Mouse (Mus musculus) gastrocnemius, postnatal 10 days (tissue): ENCODE measurements around the gene Arid5b. TPM values are rescaled to one million over a fixed set of nuclear protein-coding genes. Genes with fewer than 3 reads are reported as not detected.

Source experiments
- DNase-seq: peaks from one replicate; pipeline ENCODE4 v3.0.0; 2021; ENCODE audit warnings: mixed read lengths
- total RNA-seq, 2 experiments: library from RNA; stranded (reverse); gene quantifications; 2 replicates each; pipeline ENCODE4 v1.2.3; 2021

The Arid5b gene
- total RNA-seq, 2 experiments from 2014 or later: 24.8 to 30.5 TPM

GRCm38 (mm10) chr10:68236956-68237455 lies 41.5 kb downstream of the Arid5b start:
- DNase-seq: no peak

DNA sequence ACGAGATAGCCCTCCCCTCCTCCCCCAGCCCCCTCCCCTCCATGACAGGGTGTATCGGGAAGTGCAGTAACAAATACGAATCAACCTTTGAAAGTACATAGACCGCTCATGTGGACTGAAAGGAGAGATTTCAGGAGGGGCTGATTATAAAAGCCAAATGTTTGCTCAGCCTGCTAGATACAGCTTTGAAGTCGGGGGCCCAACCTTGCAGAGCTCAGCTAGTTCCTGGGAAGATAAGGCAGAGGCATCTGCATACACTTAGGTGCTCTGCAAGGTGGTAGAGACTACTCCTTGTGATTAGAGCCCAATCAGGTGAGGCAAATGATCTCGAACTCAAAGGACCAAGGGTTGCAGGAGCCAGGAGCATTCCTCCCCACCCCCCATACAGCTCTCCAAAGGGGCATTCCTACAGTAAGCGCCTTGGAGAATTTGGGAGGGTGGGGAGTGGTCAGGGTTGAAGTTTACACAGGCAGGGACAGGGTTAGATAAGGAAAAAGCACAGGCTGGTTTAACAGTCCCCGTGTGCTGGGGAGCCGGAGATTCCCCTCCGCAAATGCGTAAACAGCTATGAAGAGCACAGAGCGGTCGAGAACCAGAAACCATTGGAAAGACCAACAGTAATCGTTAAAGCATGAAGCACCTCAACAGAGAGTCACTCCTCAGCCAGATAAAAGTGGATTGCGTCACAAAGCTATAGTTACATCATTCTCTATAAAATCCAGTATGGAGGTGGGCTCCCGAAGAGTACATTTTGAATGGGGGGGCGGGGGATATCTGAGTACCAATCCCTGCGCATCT lies 47.0 kb downstream of the Arid5b start:
- DNase-seq: no peak

DNA sequence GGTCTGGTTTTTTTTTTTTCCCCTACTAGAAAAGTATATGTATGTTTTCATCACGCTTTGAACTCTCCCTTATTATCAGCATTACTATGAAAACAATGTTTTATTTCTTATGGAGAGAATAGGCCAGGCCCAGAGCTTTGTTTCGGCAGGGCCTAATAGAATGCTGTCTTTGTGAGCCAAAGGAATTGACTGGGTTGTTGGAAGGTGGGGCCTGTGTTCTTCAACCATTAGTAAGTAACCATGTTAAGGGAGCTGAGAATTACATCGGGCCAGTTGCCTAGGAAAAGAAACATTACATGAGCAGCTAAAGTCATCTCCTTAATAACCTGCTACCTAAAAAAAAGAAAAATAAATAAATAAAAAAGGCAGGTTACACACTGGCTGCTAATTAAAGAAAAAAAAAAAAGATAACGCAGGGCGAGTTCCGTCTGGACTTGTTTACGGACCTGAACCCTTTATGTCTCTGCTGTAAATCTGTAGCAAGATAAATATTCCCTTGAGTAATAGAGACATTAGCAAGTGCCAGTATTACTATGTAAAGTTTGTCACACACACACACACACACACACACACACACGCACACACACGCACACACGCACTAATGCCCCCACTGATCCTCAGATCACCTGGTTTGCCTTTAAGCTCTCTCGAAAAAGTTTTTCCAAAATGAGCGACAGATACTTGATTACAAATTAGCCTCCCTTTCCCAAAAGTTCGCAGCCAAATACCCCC lies 47.7 kb downstream of the Arid5b start:
- no peak for DNase-seq

DNA sequence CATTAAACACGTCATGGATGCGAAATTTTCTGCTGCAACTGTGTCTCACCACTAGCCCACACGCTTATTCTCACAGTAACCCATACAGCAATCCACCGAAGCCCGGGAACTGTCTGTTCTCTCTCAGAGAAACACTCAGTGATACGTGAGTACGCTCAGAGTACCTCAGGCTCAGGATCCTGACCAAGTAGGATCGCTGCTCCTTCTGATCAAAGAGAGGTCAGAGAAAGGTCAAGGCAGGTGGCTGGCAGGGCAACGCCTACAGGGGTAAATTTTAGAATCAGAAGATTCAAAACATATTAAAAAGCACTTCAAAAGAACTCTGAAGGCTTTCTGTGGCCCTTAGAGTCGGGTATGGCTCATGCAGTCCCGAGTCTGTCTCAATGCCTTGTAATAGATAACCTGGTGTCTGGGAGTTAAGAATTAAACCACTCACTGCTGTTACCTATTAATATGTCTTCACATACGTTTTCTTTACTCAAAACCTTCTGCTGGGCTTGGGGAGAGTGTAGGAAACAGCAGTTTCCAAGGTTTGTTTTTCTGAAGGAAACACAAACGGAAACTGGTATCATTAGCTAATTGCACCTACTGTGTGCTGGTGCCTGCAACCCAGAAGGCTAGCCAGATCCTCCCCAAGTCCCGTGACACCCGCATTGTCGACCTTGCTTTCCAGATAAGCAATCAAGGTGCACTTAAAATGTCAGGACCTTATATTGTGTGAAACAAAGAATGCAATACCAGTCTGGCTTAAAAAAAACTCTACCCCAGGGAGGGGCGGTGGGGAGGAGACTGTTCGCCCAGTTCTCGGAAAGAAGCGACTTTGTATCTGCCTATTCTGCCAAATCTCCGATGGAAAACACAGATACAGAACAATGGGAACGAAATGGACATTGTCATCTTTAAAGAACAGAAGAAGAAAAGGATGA lies 48.6 kb downstream of the Arid5b start:
- DNase-seq: no peak

- DNase-seq: no peak
These were observed 55.9 kb downstream of the Arid5b start for GRCm38 (mm10) chr10:68222676-68223075.

DNA sequence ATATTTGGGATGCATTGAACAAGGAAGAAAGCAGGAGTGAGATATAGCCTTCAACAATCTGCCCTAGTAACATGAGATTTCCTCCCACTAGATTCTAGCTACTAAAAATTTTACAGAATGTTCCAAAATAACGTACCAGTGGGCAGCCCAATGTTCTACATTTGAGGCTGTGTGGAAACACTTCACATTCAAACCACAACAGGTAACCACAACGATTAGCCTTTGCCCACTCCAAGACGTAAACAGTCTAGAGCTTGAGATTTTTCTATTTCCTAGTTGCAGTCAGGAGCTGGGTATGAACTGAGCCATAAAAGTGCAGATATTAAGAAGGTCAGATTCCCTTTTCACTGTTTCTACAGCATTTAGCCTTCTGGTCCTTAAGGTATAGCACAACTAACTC lies 56.5 kb downstream of the Arid5b start:
- no peak for DNase-seq

DNA sequence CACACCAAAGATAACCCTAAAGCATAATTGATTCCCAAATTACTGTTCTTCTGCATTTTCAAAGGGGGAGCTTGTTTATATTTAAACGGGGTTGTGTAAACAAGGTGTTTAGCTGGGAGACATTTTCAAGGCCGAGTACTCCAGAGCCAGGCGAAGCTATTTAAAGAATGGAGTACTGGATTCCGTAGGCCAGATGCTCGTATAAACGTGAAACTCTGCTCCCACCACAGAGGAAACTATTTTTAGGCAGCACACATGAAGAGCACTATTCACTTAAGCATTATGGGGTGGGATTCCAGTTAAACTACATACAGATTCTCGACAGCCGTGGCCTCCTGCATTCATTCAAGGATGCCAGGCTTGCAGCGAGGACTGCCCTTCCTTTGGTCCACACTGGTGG lies 59.2 kb downstream of the Arid5b start:
- DNase-seq: no peak

- DNase-seq: no peak
These were observed 59.9 kb downstream of the Arid5b start for GRCm38 (mm10) chr10:68218678-68219077.

- DNase-seq: no peak
These were observed 63.6 kb downstream of the Arid5b start for GRCm38 (mm10) chr10:68214809-68215468.

DNA sequence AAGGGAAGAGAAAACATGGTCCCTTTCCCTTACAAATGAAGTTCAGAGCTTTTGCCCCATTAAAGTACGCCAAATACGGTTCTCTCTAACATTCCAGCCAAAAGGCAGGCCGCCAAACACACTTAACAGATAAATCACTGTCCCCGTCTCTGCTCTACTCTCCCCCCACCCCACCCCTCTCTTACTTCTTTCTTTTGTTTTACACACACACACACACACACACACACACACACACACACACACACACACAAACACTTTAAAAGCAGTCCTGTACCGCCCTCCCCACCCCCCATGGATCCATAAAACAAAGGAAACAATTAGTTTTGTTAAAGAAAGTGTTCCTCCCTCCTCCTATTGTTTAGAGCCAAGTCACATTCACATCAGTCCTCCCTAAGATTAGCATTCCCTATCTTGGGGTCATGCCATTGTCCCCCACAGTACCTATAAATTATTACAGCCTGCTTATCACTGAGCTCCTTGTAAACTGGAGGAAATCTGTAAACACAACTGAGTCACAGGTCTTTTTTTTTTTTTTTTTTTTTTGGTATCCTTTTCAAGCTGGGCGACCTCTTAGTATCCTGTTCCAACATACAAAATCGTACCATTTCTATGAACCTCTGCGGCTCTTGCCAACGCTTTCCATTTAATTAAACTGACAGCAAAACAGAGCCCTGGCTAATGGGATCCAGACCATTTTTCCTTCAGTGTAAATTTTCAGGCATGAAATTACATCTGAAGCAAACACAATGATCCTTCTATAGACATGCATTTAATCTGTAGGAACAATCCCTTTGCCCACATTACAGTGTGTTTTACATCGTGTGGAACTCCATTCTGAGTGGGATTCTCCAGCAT lies 66.3 kb downstream of the Arid5b start:
- DNase-seq: peak; percentile 43

DNA sequence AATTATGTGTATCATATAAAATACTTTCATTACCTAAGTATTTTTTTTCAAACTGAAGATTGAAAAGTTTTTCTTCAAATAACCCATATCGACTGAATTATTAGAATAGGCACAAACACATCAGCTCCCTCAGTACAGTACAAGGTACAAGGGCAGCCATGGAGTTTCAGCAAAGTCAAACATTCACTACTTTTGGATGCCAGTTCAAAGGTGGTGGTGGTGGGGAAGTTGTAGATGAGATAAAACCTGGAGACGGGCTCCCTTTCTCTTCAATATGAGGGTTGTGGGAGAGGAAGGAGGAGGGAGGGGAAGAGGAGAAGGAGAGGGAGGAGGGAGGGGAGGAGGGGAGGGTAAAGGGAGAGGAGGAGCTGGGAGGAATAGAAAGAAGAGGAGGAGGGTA lies 67.0 kb downstream of the Arid5b start:
- no peak for DNase-seq

- no peak for DNase-seq
These were observed 68.4 kb downstream of the Arid5b start for GRCm38 (mm10) chr10:68210025-68210642.

GRCm38 (mm10) chr10:68208670-68209065 lies 69.9 kb downstream of the Arid5b start:
- no peak for DNase-seq

DNA sequence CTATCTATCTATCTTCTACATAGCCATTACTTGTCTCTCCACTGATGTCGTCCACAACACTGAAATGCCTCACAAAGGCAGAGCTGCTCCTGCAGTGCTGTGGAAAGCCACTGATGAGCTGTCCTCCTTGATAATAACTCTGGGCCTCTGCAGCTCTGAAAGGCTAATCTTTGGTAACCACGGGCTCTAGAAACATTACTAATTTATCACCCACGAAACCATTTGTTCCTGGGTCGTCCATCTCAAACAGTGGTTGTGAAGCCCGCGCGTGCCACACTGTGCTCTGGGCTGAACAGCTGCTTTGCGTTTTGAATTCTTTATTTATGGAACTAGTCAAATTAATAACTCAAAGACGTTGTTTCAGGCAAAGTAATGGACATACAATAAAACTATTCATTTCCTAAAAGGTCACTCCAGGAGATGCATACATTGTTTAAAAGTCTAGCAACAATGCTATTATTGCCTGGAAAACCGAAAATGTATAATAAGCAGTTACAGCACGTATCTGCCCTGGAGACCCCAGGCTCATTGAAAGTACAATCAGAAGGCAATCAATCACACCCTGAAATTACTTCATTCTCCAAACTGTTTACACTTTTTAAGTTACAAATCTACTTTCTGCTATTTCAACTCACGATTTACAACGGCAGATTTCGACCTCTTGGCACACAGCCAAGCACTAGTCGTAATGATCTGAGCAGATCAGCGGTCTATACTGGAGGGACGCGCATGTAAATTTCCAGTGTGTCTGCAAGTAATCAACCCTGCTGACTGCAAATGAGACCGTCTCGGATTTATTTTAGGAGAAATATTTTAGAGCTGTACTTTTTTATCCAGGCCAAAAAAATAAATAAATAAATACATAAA lies 70.5 kb downstream of the Arid5b start:
- DNase-seq: peak; percentile 44

DNA sequence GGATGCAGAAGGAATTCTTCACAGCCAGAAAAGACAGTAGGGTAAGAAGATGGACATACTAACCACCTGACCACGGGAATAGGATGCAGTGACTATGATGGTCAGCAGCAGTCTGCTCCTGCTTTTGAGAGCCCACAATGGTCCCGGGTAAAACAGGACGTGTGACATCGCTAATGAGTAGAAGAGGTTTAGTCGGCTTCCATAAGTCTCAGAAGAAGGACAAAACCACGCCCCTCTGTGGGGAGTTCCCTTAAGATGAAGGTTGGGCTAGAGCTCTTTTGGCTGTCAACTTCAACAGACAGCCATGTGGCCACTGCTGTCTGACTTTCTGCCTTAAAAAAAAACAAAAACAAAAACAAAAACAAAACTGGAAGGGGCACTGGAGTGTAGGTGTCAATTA lies 74.1 kb downstream of the Arid5b start:
- no peak for DNase-seq

- DNase-seq: no peak
These were observed 74.7 kb downstream of the Arid5b start for GRCm38 (mm10) chr10:68203860-68204259.

DNA sequence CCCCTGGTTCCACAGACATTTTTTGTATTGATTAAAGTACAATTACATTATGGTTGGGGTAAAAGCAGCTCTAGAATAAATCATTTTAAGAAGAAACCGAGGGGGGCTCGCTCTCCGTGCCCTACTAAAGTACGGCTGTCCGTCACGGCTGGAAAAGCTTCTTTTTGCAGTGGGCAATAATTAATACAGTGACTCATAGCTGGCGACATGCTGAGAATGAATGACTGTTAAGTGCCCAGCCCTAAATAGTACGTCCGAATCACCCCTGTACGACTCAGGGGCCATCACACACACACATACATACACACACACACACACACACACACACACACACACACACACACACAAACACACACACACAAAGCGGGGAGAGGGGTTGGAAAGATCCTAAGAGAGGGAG lies 75.2 kb downstream of the Arid5b start:
- DNase-seq: no peak

GRCm38 (mm10) chr10:68199440-68199839 lies 79.1 kb downstream of the Arid5b start:
- DNase-seq: no peak

DNA sequence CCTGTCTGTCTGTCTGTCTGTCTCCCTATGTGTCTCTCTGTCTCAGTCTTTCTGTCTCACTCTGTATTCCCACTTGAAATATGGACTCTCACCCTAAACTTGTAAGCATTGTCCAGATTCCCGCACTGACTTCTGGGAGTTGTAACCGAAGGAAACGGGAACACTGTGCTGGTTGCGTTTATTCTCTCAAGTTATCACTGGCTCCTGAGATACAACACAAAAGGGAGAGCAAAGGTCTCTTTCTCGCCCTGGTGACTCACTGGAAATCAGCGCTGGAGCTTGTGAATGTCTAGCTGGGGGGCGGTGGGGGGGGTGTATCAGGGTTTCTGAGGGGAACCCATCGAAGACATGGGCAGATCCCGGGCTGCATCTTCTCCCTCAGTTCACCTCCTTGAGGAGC lies 82.2 kb downstream of the Arid5b start:
- no peak for DNase-seq
